Mouse (Mus musculus): ENCODE measurements at regions not wholly inside any gene's neighbourhood (a gene's known extent, or its start where the extent isn't known, plus 50 kb on each side); places are given as distances from the start of the nearest gene placed in this dataset.
"Not testable (repeated sequence)": the region's sequence is repeated elsewhere in the genome, so short reads cannot be mapped to it uniquely, and the experiment has no call there.

GRCm38 (mm10) chr5:78075203-78075602 is 667.4 kb upstream of the Igfbp7 start:
- Histone ChIP-seq H3K27ac (no peak overlapping the region), H3K36me3 (ENCODE audit: poor library complexity, severe bottlenecking) (no peaks in the 10 kb centered on the region), H3K4me3 (no peak overlapping the region), H3K4me2 (no peak overlapping the region), H3K9ac (no peak overlapping the region), H3K4me1 (no peaks in the 10 kb centered on the region), H3K9me3 (replicated peaks) (no peaks in the 10 kb centered on the region), H3K27me3 (no peaks in the 10 kb centered on the region)
- no peak for ATAC-seq
- 51% methylated on average over 1 of the region's 1 CpGs for WGBS

- 0 out of 2 replicates have a peak, but pooled peaks have one; percentile 36 for ATAC-seq
- Histone ChIP-seq H3K4me2 (no peak overlapping the region), H3K9me3 (replicated peaks) (no peaks in the 10 kb centered on the region), H3K9ac (no peak overlapping the region), H3K4me1 (no peaks in the 10 kb centered on the region), H3K4me3 (no peak overlapping the region), H3K27ac (no peak overlapping the region), H3K36me3 (ENCODE audit: poor library complexity, severe bottlenecking) (no peaks in the 10 kb centered on the region), H3K27me3 (no peaks in the 10 kb centered on the region)
- WGBS, result 42% methylated on average over 4 of the region's 4 CpGs
Measured at GRCm38 (mm10) chr5:78032554-78033250, 624.9 kb upstream of the Igfbp7 start.

- no peak overlapping the region for H3K27ac ChIP-seq
- WGBS, result 84% methylated on average over 4 of the region's 4 CpGs
- no peaks in the 10 kb centered on the region for H3K27me3 ChIP-seq
- ATAC-seq, result no peak
- H3K9ac ChIP-seq, result no peak overlapping the region
- no peak overlapping the region for H3K4me3 ChIP-seq
- H3K36me3 ChIP-seq (ENCODE audit: poor library complexity, severe bottlenecking), result no peaks in the 10 kb centered on the region
- no peak overlapping the region for H3K4me2 ChIP-seq
- H3K4me1 ChIP-seq, result no peaks in the 10 kb centered on the region
- H3K9me3 ChIP-seq (replicated peaks), result no peaks in the 10 kb centered on the region
Measured at GRCm38 (mm10) chr5:78017523-78017922, 609.7 kb upstream of the Igfbp7 start.

GRCm38 (mm10) chr5:77986449-77987047 is 578.7 kb upstream of the Igfbp7 start:
- H3K27ac ChIP-seq, result no peak overlapping the region
- ATAC-seq, result no peak
- H3K4me1 ChIP-seq, result no peaks in the 10 kb centered on the region; the same call in 1 of the 2 replicates
- no peak overlapping the region for H3K4me3 ChIP-seq
- WGBS, result 35% methylated on average over 10 of the region's 10 CpGs
- H3K9me3 ChIP-seq (replicated peaks), result no peaks in the 10 kb centered on the region
- H3K36me3 ChIP-seq (ENCODE audit: poor library complexity, severe bottlenecking), result no peaks in the 10 kb centered on the region
- no peak overlapping the region for H3K9ac ChIP-seq
- H3K27me3 ChIP-seq, result no peaks in the 10 kb centered on the region
- H3K4me2 ChIP-seq, result no peak overlapping the region

DNA sequence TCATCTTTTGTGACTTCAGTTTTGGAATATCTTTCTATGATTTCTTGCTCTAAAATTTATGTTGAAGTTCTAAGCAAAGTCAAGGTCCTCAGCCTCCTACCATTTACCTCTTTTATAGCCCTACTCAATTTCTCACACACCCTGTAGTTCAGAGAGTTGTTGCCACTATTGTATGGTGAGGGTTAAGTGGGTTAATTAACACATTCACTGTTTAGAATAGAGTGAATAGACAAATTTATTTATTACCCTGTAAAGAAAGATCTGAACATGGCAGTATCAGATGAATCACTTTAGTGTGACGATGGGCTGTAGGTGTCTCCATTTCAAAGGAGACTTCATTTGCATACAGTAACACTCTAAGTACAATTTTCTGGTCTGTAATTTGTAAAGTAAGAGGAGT is 577.4 kb upstream of the Igfbp7 start:
- Histone ChIP-seq H3K27ac (no peak overlapping the region), H3K9ac (no peak overlapping the region), H3K9me3 (replicated peaks) (no peaks in the 10 kb centered on the region), H3K27me3 (no peaks in the 10 kb centered on the region), H3K4me3 (no peak overlapping the region), H3K4me1 (no peaks in the 10 kb centered on the region; the same call in 1 of the 2 replicates), H3K4me2 (no peak overlapping the region), H3K36me3 (ENCODE audit: poor library complexity, severe bottlenecking) (no peaks in the 10 kb centered on the region)
- no peak for ATAC-seq
- WGBS, result 44% methylated on average over 1 of the region's 1 CpGs

GRCm38 (mm10) chr5:77940021-77940420 is 532.2 kb upstream of the Igfbp7 start:
- 54% methylated on average over 4 of the region's 4 CpGs for WGBS

GRCm38 (mm10) chr5:77931874-77932273 is 524.0 kb upstream of the Igfbp7 start:
- Histone ChIP-seq H3K9me3 (replicated peaks) (no peaks in the 10 kb centered on the region), H3K9ac (no peak overlapping the region), H3K4me2 (no peak overlapping the region), H3K27me3 (no peaks in the 10 kb centered on the region), H3K4me3 (no peak overlapping the region), H3K4me1 (no peaks in the 10 kb centered on the region), H3K36me3 (ENCODE audit: poor library complexity, severe bottlenecking) (no peaks in the 10 kb centered on the region), H3K27ac (no peak overlapping the region)
- WGBS, result 94% methylated on average over 2 of the region's 2 CpGs
- ATAC-seq, result no peak

More at GRCm38 (mm10) chr5:77940021-77940420, 532.2 kb upstream of the Igfbp7 start:
- H3K4me2 ChIP-seq; H3K27me3 ChIP-seq; H3K4me1 ChIP-seq; H3K9ac ChIP-seq; H3K4me3 ChIP-seq; H3K9me3 ChIP-seq (replicated peaks); H3K27ac ChIP-seq; H3K36me3 ChIP-seq (ENCODE audit: poor library complexity, severe bottlenecking): not testable (repeated sequence)
- peak; percentile 65 for ATAC-seq

- WGBS, result 78% methylated on average over 2 of the region's 2 CpGs
- Histone ChIP-seq H3K4me3 (no peak overlapping the region), H3K4me1 (no peaks in the 10 kb centered on the region), H3K36me3 (ENCODE audit: poor library complexity, severe bottlenecking) (no peaks in the 10 kb centered on the region), H3K9ac (no peak overlapping the region), H3K27ac (no peak overlapping the region), H3K9me3 (replicated peaks) (no peaks in the 10 kb centered on the region), H3K4me2 (no peak overlapping the region), H3K27me3 (no peaks in the 10 kb centered on the region)
- no peak for ATAC-seq
Measured at GRCm38 (mm10) chr5:77921186-77921585, 513.3 kb upstream of the Igfbp7 start.

DNA sequence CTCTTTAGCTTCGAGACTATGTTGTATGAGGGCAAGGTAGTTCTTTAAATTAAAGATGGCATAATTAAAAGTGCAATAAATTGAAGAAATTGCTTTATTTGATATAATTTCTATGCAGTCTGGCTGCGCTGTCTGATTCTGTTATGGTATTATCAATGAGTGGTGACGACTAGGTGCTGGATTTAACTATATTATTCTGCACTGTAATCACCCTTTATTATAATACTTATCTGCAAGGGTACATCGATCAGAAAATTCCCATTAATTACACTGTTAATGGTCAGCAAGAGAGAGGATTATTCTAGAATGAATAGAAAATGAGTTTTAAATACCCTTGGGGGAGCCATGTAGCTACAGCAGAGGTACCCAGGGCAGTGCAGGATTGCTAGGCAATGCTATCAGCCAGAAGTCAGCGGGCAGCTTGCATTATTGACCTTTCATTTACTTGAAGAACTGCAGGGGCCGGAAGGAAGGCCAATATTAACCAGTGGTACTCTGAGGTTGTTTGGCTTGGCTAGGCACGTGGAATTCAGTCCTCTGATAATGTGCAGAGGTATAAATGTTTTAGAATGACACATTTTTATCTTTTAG is 509.3 kb upstream of the Igfbp7 start:
- Histone ChIP-seq H3K27me3 (no peaks in the 10 kb centered on the region), H3K27ac (no peak overlapping the region), H3K9me3 (replicated peaks) (no peaks in the 10 kb centered on the region), H3K9ac (no peak overlapping the region), H3K4me3 (no peak overlapping the region), H3K4me1 (no peaks in the 10 kb centered on the region), H3K4me2 (no peak overlapping the region), H3K36me3 (ENCODE audit: poor library complexity, severe bottlenecking) (no peaks in the 10 kb centered on the region)
- WGBS, result 68% methylated on average over 7 of the region's 7 CpGs
- ATAC-seq, result 0 out of 2 replicates have a peak, but pooled peaks have one; percentile 33

DNA sequence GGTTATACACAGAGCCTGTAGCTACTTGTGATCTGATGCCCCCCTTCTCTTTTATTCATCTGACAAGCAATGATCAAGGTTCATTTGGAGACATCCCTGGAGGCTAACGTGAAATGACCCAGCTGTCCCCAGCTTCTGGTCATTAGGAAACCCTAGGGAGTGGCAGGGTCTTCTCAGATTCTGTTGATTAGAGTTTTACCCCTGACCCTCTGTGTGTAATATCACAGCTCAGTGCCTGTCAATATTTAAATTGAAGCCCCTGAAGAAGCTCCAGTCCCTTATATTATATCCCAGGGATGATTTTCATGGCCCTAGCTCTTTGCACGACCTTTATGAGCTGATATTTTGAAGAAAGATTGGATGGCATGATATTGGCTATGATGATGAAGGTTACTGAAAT is 508.5 kb upstream of the Igfbp7 start:
- no peak for ATAC-seq
- Histone ChIP-seq H3K27me3 (no peaks in the 10 kb centered on the region), H3K9ac (no peak overlapping the region), H3K4me3 (no peak overlapping the region), H3K36me3 (ENCODE audit: poor library complexity, severe bottlenecking) (no peaks in the 10 kb centered on the region), H3K9me3 (replicated peaks) (no peaks in the 10 kb centered on the region), H3K4me1 (no peaks in the 10 kb centered on the region), H3K4me2 (no peak overlapping the region), H3K27ac (no peak overlapping the region)
- 65% methylated on average over 2 of the region's 2 CpGs for WGBS

- Histone ChIP-seq H3K9me3 (replicated peaks) (no peaks in the 10 kb centered on the region), H3K4me3 (no peak overlapping the region), H3K27me3 (no peaks in the 10 kb centered on the region), H3K4me2 (no peak overlapping the region), H3K4me1 (no peaks in the 10 kb centered on the region), H3K27ac (no peak overlapping the region), H3K9ac (no peak overlapping the region), H3K36me3 (ENCODE audit: poor library complexity, severe bottlenecking) (no peaks in the 10 kb centered on the region)
- WGBS, result 45% methylated on average over 6 of the region's 6 CpGs
- no peak for ATAC-seq
Measured at GRCm38 (mm10) chr5:77909218-77909617, 501.4 kb upstream of the Igfbp7 start.

DNA sequence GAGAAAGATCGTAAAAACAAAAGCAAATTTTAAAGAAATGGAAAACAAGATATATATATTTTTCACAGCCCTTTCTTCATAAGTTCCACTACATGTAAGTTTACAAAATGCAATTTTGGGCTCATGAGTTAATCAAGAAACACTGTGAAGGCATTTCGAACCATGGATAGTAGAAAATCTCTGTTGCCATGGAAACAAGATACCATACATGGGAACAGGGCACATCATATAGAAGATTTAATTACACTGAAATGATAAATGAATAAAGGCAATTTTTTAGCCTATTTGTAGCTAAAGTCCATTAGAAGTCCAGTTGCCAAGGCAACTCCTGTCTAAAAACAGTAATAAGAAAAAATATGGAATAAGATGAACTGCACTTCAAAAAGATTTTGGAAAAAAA is 484.2 kb upstream of the Igfbp7 start:
- H3K36me3 ChIP-seq (ENCODE audit: poor library complexity, severe bottlenecking); H3K4me1 ChIP-seq; H3K9ac ChIP-seq; ATAC-seq; H3K27ac ChIP-seq; H3K4me3 ChIP-seq; H3K27me3 ChIP-seq; H3K9me3 ChIP-seq (replicated peaks); H3K4me2 ChIP-seq: not testable (repeated sequence)
- 85% methylated on average over 2 of the region's 2 CpGs for WGBS
